Mouse (Mus musculus): ENCODE measurements at regions not wholly inside any gene's neighbourhood (a gene's known extent, or its start where the extent isn't known, plus 50 kb on each side); places are given as distances from the start of the nearest gene placed in this dataset.

DNA sequence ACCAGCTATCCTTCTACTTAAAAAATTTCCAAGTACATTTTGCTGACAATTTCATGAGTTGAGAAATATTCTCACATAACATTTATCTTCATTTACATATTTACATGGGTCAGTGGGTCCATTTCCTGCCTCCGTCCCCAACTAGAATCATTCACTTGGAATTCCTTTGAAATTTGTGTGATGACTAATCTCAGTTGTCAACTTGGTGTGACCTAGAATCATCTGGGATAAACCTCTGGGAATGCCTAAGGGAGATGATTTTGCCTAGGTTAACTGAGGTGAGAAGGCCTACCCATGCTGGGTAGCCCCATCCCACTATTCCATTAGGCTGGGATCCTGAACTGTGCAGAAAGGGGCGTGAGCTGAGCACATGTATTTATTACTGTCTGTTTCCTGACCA, 63.8 kb downstream of the Ccng2 start:
- TF ChIP-seq CTCF (IDR thresholded peaks at IDR 0.05; ENCODE audit: borderline replicate concordance, control insufficient read depth, extremely low read depth, insufficient read depth, low read length, poor library complexity) (no peak), POLR2A (IDR thresholded peaks at IDR 0.05; ENCODE audit: control insufficient read depth, extremely low read depth, insufficient read depth, low read length, poor library complexity) (no peak)

Data from thymus, adult 2 months (tissue).